Mouse (Mus musculus) CH12F3 (cell line): ENCODE measurements around the gene Tmem135.

Source experiments
- in situ Hi-C: fragments of 300-500 bp; cut with MboI; formaldehyde crosslinking; loops from 2 replicates; pipeline ENCODE4 v1.14.3; 2020; ENCODE audit warnings: low sequenced_read_pairs

Tmem135 gene

DNA sequence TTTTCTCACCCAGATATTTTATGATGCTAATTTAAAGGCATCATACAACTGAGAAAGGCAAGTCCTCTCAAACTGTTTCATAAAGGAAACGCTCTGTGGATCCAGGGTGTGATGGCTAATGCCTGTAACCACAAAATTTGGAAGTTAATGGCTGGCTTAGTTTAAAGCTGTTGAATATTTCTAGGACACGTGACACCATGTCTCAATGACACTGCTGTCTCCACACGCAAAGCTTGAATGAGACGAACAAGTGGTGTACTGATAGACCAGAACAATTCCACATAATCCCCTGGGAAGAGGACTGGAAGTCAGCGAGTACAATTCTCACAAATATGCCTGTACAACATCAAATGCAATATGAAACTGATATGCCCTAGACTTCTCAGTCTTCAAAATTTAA lies 200.9 kb downstream of the Tmem135 start:
- in situ Hi-C loops, result no loop called here

DNA sequence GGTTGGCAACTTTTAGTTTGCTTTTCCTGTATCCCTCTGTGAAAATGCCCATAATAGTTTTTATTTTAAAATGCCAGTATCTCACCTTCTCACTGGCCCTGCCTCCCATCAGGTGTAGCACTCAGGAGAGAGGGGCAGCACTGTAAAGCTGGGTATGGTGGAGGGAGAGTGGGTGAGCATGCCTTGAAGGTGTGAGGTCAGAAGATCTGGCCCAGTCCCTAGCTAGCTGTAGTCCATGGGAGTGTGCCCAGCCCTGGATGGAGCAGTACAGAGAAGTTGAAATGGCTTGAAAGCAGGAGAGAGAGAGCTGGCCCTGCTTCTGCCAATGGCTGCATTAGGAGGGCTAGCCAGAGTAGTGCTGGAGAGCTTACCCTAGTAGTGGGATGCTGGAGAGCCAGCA lies 202.1 kb downstream of the Tmem135 start:
- in situ Hi-C loops, result no loop called here

DNA sequence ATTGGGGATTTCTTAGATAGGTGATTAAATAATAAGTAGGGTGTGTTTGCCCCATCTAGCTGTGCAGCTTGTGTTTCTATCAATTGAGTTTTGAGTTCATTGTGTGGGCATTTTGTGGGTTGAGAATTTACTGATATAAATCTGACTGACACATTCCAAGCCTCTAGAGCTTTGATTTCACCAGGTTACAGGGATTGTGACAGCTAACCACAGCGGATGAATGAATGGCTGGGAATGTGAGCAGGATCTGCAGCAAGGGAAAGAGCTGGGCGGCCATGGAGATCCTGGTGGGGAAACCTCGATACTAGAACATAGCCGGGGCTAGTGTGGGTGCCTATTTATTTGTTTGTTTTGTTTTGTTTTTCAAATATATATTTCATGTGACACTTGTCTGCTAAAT lies 205.5 kb downstream of the Tmem135 start:
- in situ Hi-C loops, result no loop called here

DNA sequence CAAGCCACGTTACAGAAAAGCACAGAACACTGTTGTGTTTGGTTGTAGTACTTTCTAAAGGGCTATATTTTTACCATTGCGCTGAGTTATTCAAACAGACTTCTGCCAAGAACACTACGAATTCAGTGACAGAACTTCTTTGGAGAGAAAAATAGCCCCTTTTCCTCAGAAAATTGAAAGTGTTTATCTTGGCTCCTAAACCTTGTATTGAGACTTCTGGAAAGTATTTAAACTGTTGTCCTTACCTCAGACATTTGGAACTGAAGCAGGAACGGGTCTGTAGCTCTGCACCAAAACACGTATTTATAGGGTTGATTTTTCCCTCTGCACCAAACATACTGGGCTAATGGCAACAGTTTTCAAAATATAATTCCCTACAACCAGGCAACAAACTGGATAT lies 210.6 kb downstream of the Tmem135 start:
- in situ Hi-C loops, result no loop called here

DNA sequence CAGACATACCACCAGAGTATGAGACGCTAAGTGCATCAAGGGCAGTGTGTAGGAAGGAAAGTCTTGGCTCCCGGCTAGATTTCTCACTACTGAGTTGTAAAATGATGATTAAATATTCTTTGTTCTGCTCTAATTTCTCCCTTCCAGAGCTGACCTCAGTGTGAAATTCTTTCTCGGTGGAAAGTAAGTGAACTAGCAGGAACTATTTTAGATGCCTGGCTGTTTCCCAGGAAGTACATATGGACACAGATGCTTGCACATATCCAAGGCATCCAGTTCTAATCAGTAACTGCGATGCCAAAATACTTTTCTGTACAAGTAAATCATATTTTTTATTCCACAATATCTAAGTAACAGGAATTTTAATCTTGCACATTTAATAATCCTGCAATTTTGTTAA lies 220.1 kb downstream of the Tmem135 start:
- in situ Hi-C loops, result no loop called here

DNA sequence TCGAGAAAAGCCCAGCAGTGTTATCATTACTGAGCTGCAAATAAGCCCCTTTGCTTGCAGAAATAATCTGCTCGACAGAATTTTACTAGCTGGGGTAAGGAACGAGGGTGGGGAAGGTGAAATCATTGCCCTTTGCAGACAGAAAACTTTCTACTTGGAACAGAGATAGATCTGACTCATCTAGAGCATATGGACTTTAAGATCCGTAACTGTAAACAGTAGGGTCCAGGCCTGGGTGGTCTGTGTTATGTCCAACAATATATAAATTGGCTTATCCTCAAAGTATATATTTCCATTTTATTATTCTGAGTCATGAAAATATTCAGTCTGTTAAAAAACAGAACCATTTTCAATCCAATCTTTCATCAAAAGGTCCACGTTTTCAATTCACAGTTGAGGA lies 221.1 kb downstream of the Tmem135 start:
- in situ Hi-C loops, result no loop called here

DNA sequence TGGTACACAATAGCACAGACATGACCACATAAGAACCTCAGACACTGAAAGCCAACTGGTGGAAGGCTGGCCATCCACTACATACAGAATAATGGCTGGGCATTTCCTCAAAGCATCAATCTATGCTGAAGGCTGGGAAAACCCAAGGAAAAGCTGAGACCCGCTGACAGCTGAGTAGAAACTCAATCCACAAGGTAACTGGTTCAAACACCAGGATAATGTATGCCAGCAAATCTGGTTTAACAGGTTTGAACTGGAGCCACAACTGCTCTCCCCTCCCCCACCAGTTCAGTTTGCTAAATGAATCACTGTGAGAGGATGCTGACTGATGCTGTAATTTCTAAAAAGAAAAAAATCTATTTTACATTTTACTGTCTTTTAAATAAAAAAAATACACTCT lies 222.7 kb downstream of the Tmem135 start:
- in situ Hi-C loops, result no loop called here

DNA sequence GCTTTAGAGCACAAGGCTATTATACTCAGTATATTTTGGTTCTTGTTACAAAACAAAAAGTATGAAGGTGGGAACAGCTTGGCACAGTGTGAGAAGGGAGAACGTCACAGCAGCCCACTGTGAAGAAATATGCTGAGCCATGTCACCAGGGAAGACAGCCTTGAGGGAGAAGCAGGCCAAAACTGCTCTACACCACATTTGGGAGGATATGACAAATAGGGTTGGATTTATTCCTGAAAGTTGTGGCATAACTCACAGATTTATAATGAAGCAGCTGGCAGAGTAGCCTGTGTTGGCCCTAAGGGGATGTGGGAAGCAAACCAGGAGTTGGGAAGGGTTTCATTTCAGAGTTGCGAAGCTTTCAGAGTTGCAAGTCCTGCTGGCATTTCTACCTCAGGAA lies 225.4 kb downstream of the Tmem135 start:
- in situ Hi-C loops, result no loop called here

DNA sequence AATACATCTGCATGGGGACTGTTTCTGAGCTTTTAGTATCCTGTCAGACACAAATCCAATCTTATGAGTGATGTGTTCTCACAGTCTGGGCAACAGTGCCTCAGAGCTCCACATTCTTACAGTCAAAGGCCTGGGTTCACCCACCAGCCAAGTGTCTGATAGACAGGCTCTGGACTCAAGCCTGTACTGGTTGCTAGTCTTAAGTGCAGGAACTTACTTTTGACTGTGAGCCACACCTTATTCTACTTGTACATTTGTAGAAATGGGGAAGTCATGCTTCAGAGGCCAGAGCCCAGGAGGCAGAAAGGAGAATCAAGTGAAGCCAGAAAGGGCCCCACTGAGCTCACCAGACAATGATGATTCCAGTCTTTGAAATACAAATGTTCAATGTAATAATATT lies 226.1 kb downstream of the Tmem135 start:
- in situ Hi-C loops, result no loop called here

DNA sequence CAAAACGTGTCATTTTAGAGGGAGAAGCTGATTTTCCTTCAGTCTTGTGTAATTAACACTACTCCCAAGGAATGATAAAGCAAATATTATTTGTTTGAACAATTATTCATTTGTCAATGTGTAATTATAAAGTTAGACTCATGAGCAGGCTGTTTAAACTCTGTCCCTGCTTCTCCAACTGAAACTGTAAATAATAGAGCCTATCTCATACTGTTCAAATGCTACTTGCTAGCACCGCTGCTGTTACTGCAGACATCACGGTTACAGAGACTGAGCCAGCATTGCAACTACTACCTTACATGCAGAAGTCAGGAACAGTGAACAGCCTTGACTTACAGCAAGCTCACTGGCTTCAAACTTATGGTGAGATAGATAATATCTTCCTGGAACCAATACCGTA lies 229.6 kb downstream of the Tmem135 start:
- in situ Hi-C loops, result no loop called here

DNA sequence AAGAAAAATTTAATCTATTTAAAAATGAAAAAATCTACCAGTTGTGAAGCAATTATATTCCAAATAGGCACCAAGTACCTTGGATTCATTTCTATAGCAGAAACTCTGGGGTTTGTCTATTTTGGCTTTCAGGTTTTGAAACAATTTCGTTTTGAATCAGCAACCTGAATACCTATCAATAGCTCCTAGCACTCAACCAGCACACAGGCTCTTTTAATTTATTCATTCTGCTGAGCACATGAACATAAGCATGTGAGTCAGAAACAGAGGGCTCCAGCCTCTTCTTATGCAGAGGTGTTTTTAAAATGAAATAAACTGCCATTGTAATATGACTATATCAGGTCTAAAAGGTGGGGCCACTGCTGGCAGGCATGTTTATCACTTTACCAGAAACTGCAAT lies 231.0 kb downstream of the Tmem135 start:
- in situ Hi-C loops, result no loop called here

DNA sequence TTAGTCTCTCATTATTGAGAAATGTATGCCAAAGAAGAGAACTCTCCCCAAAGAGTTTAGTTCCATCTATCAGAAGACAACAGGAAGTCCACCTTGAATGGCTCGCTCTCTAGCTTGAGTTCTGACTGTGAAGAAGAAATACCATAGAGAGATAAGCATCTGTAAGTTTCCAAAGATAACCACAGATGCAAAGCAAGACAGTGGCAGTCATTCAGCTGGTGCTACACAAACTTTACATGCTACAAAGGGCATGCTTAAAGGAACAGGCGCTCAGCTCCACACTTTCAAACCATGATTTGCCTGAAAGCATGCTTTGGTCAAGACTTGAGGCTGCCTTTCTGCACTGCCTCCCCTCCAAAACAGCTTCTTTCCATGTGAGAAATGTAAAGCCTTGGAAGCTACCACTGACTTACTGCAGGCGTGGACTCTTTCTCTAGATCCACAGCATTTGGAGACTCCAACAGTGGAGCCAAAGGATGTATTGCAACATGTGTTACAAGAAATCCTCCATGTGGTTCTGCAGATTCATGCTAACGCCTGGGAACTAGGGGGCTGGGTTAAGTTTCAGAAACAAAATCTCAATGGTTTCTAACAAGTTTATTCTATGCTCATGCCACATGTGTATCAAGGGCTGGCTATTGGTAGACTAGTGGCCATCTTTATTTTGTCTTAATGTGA lies 232.1 kb downstream of the Tmem135 start:
- in situ Hi-C loops, result no loop called here

DNA sequence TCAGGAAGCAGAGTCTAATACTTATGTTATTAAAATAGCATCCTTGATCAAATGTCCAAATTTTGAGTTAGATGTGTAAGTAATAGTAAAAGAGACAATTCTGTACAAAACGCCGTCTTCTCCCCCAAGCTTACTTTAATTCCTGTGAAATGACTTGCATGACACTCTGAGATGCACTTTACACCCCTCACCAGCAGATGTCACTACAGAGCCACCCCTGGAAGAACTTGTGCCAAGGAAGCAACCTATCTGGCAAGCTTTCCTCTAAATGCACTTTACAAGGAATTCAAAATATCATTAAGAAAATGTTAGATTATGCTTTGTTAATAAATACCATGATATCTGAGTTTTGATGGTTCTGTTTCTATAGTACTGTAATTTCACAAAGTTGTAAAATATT lies 235.4 kb downstream of the Tmem135 start:
- in situ Hi-C loops, result loop anchor here (10.0 kb wide), 1 partner anchor 246 kb away; no protein-coding TSS in a partner anchor

DNA sequence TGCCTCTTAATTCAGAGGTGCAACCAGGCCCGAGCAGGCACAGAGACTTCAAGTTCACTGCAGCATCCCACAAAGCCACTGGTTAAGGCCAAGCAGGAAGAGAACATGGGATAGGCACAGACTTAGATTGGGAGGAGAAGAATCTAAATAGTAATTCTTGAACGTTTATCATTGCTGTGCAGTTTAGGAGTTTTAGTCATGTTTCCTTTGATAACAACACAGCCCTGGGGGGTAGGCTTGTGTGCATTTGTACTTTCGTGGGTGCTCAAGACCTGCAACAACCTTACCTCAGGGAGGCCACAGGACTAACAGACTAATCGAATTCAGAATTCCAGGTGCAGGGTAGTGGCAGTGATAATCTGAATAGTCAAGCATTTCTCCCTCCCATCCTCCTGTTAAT lies 238.5 kb downstream of the Tmem135 start:
- in situ Hi-C loops, result loop anchor here (10.0 kb wide), 1 partner anchor 249 kb away; no protein-coding TSS in a partner anchor

DNA sequence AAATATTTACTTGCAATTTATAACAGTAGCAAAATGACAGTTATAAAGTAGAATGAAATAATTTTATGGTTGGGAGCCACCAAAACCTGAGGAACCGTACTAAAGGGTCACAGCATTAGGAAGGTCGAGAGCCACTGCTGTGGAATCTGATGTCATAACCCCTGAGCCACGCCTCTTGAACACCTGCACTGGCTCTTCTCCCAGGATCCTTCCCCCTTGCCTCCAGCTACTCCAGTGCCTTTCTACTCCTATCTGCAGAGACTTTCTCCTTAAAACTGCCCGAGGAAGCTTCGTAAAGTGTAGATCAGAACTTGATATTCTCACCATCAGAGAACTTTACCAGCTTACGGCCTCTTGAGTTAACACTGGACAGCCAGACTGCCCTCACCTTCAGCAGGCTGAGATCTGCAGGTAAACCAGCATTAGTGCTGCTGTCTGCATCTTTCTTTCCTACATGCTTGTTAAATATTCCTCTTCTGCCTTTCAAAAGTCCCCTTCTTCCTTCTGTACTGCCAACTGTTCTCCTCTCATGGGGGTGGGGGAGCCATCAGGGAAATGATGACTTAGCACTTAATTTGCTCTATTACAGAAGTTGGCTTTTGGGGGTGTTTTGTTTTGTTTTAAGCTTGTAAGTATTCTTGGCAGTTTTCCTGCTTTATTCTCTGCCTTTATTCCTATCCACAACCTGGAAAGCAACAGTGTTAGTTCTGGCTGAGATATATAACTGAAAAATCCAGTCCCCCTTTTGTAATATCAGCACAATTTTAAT lies 242.2 kb downstream of the Tmem135 start:
- in situ Hi-C loops, result loop anchor here (10.0 kb wide), 1 partner anchor 253 kb away; no protein-coding TSS in a partner anchor

DNA sequence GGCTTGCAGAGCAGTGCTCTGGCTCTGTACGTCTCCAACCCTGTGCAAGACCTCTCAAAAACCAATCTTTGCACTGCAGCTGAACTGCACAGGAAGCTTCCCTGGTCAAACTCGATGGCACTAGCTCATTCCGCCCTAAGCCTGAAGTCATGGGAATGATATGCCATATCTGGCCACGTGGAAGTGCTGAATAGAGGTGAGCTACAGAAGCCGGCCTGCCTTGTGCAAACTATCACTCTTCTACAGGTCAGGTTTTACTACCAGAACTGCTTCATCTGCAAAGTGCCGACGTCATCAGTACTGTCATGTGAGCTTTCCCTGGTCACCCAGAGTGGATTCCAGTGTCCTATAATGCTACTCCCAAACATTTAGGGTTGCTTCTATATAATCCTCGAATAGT lies 246.7 kb downstream of the Tmem135 start:
- in situ Hi-C loops, result no loop called here

DNA sequence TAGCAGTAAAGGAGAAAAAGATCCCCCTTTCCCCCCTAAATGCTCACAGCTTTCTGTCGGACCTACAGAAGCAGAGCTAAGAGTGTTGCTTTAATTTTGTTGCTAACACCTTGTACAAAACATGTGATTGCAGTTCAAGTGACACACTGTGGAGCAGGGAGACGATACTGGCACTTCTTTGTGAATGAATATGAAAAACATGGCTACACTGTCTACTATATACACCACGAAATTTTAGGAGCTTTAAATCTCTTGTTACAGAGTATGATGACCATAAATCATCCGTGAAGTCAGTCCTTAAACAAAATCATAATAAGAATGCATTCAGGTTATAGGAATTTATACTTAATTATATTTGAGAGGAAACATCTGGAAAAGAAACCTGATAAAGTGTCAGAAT lies 247.4 kb downstream of the Tmem135 start:
- in situ Hi-C loops, result no loop called here

DNA sequence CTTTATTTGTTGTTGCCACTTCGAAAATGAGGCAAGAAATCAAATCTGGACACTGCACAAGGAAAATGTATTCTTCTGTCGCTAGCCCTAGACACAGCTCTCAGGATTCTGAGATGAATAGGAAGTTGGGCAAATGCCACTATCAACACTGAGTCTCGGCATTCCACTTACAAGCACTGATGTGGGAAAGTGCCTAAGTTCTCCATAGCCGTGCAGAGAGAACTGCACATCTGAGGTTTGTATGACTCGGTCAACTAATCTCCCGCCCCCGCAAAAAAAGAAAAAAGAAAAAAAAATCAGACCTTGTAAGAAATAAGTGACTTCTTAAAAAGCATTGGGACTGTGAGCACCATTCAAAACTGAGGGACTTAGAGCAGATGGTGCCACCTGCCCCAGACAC lies 248.3 kb downstream of the Tmem135 start:
- in situ Hi-C loops, result no loop called here

DNA sequence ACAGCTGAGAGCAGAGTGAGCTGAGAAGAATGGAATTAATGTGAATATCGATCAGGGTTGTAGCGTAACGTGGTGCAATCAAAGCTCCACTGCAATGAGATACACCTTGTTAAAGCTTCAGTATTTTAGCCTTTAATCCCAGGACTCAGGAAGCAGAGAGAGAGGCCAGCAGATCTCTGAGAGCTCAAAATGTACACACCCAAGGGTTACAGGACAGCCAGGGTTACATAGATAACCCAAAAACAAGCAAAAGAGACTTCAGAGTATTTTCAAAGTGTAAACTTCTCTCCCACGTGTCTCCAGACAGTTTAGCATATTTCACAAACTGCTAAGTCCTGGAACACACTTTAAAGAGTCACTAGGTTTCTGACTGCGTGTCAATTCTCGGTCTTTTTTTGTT lies 248.8 kb downstream of the Tmem135 start:
- in situ Hi-C loops, result no loop called here

DNA sequence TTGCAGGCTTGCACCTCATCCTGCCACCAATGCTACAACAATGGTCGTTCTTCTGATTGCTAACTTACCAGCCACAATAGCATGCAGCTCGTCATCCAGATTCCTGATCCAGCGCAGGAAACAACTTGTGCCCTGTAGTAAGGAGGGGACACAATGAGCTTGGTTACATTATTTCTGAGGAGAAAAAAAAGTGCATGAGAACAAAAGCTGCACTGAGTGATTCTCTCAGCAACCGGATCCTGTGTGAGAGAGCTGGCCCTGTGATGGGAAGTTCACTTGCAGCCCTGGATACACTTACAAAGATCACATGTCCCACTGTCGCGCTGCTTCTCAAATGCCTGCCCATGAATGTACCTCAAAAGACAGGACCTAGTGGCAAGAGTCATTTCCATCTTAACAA lies 252.7 kb downstream of the Tmem135 start:
- in situ Hi-C loops, result no loop called here

DNA sequence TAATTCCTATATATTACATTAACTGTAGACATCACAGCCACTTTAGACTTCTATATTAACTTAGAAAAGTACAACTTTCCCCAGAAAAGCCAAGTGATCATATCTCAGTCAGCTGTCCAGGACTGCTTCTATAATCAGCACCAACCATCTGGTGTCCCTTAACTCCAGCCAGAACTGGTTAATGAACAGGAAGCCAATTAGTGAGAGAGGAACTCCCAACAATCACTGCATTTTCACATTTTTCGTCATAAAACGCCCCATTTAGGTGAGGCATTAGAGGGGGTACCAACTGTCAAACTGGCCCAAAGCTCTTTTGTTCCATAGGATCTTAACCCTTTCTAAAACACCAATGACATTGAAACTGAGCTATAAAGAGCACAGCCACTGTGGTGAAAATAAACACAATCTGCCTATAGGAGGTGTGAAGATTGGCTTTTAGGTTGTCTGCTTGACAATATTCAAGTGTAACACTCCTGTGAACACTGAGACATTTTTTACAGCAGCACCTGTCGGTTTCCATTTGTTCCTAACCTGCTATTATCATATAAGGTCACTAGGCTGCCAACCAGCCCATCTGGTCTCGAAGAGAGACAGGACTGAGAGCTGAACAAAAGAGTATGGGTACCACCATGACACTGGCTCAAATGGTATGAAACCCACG lies 263.3 kb downstream of the Tmem135 start:
- in situ Hi-C loops, result no loop called here
